Mouse (Mus musculus) heart, embryonic 14.5 days (tissue): ENCODE data around the gene Ptpro. TPM values are rescaled to one million over a fixed set of nuclear protein-coding genes. Genes with fewer than 3 reads are reported as not detected.
A peak's percentile ranks its signal among the peaks of the same experiment; 100 is the strongest.

ENCODE experiments used
- ATAC-seq: fragments of 200-750 bp; cut with Nextera tagmentation; 2 replicates; pipeline ENCODE4 v1.8.0; 2017; ENCODE audit warnings: low read depth, moderate TSS enrichment; ENCODE audit not compliant: insufficient number of reproducible peaks, insufficient read depth, low FRiP score
- H3K27ac ChIP-seq, 2 experiments: fragments of 200-500 bp in 1 of 2; fragments of 300-500 bp in 1 of 2; sonication (generic) in 1 of 2; replicated peaks in 1 of 2; 2 replicates each; pipeline ENCODE4 v1.5.1; 2012 to 2014; ENCODE audit warnings: low read depth in 2 of 2, low read length in 2 of 2, control low read depth in 1 of 2, mild to moderate bottlenecking in 1 of 2, mixed read lengths in 1 of 2; ENCODE audit not compliant: control insufficient read depth in 1 of 2, insufficient read depth in 1 of 2
- H3K27me3 ChIP-seq: fragments of 300-500 bp; sonication (generic); 2 replicates; pipeline ENCODE4 v1.6.1; 2014; ENCODE audit warnings: mild to moderate bottlenecking, low read length, control low read depth; ENCODE audit not compliant: control insufficient read depth, insufficient read depth
- H3K36me3 ChIP-seq: fragments of 300-500 bp; sonication (generic); 2 replicates; pipeline ENCODE4 v1.6.1; 2014; ENCODE audit warnings: mild to moderate bottlenecking, control low read depth, low read length, mixed read lengths; ENCODE audit not compliant: control insufficient read depth, insufficient read depth
- H3K4me1 ChIP-seq, 2 experiments: fragments of 200-500 bp in 1 of 2; fragments of 300-500 bp in 1 of 2; sonication (generic) in 1 of 2; 2 replicates each; pipeline ENCODE4 v1.6.1; 2012 to 2014; ENCODE audit warnings: low read length in 2 of 2, control low read depth in 1 of 2, mixed read lengths in 1 of 2; ENCODE audit not compliant: control insufficient read depth in 2 of 2, insufficient read depth in 2 of 2
- H3K4me2 ChIP-seq: fragments of 300-500 bp; sonication (generic); 2 replicates; pipeline ENCODE4 v1.6.1; 2014; ENCODE audit warnings: mild to moderate bottlenecking, low read length
- H3K4me3 ChIP-seq, 2 experiments: fragments of 200-500 bp in 1 of 2; fragments of 300-500 bp in 1 of 2; sonication (generic) in 1 of 2; 2 replicates each; pipeline ENCODE4 v1.5.1; 2012 to 2014; ENCODE audit warnings: low read length in 2 of 2, mild to moderate bottlenecking in 2 of 2, control low read depth in 1 of 2, low read depth in 1 of 2, moderate library complexity in 1 of 2; ENCODE audit not compliant: control insufficient read depth in 1 of 2, insufficient read depth in 1 of 2
- H3K9ac ChIP-seq: fragments of 300-500 bp; sonication (generic); 2 replicates; pipeline ENCODE4 v1.6.1; 2014; ENCODE audit warnings: mild to moderate bottlenecking, low read length
- H3K9me3 ChIP-seq: fragments of 300-500 bp; sonication (generic); 2 replicates; pipeline ENCODE4 v1.6.1; 2016; ENCODE audit warnings: low read length, control low read depth; ENCODE audit not compliant: control insufficient read depth
- WGBS: fragments of 180-500 bp; shearing (Covaris S2); extraction: QIAGEN DNeasy Blood & Tissue Kit; methylation state at CpG from one replicate; pipeline ENCODE4 v1.1.7; 2014; 5-methylcytosine and 5-hydroxymethylcytosine counted together
- polyA plus RNA-seq: library from polyadenylated mRNA; unstranded; fragments of >200 nt; fragmentation: Nextera tagmentation; extraction: Ambion mirVana; gene quantifications from 2 replicates; pipeline ENCODE4 v1.2.1, GENCODE M21; 2014

Gene Ptpro
- polyA plus RNA-seq, 1 experiment from 2014 or later = 4.1 TPM

GRCm38 (mm10) chr6:137386935-137387334 lies 134.8 kb downstream of the Ptpro start:
- Histone ChIP-seq H3K4me1 (no peaks in the 10 kb centered on the region), H3K36me3 (no peaks in the 10 kb centered on the region), H3K4me3 (no peak overlapping the region), H3K9me3 (0 out of 2 replicates have a peak, but pooled peaks cover 7% of the 10 kb centered on the region), H3K4me2 (no peak overlapping the region), H3K27ac (no peak overlapping the region), H3K9ac (no peak overlapping the region), H3K27me3 (no peaks in the 10 kb centered on the region)
- WGBS = 61% methylated on average over 4 of the region's 4 CpGs
- no peak for ATAC-seq

GRCm38 (mm10) chr6:137395075-137395474 lies 143.0 kb downstream of the Ptpro start:
- no peak for ATAC-seq
- Histone ChIP-seq H3K4me2 (no peak overlapping the region), H3K4me1 (no peaks in the 10 kb centered on the region), H3K9ac (no peak overlapping the region), H3K27ac (no peak overlapping the region), H3K36me3 (no peaks in the 10 kb centered on the region), H3K4me3 (no peak overlapping the region), H3K9me3 (no peaks in the 10 kb centered on the region), H3K27me3 (no peaks in the 10 kb centered on the region)
- 82% methylated on average over 7 of the region's 7 CpGs for WGBS

- H3K36me3 ChIP-seq = no peaks in the 10 kb centered on the region
- no peaks in the 10 kb centered on the region for H3K4me1 ChIP-seq
- no peak overlapping the region for H3K27ac ChIP-seq
- H3K4me2 ChIP-seq = no peak overlapping the region
- 73% methylated on average over 4 of the region's 4 CpGs for WGBS
- ATAC-seq = no peak
- no peaks in the 10 kb centered on the region for H3K27me3 ChIP-seq
- H3K9ac ChIP-seq = no peak overlapping the region
- H3K4me3 ChIP-seq = no peak overlapping the region
- no peaks in the 10 kb centered on the region for H3K9me3 ChIP-seq
Measured at GRCm38 (mm10) chr6:137396106-137396793, 144.1 kb downstream of the Ptpro start.

- Histone ChIP-seq H3K4me1 (no peaks in the 10 kb centered on the region), H3K36me3 (no peaks in the 10 kb centered on the region), H3K27me3 (no peaks in the 10 kb centered on the region), H3K9me3 (no peaks in the 10 kb centered on the region), H3K4me2 (no peak overlapping the region), H3K9ac (no peak overlapping the region), H3K4me3 (no peak overlapping the region), H3K27ac (no peak overlapping the region)
- ATAC-seq = no peak
- WGBS = 73% methylated on average over 2 of the region's 2 CpGs
Measured at GRCm38 (mm10) chr6:137397358-137397757, 145.2 kb downstream of the Ptpro start.

- Histone ChIP-seq H3K4me2 (no peak overlapping the region), H3K4me1 (no peaks in the 10 kb centered on the region), H3K27me3 (no peaks in the 10 kb centered on the region), H3K4me3 (no peak overlapping the region), H3K9me3 (no peaks in the 10 kb centered on the region), H3K27ac (no peak overlapping the region), H3K9ac (no peak overlapping the region), H3K36me3 (no peaks in the 10 kb centered on the region)
- 84% methylated on average over 4 of the region's 4 CpGs for WGBS
- ATAC-seq = no peak
Measured at GRCm38 (mm10) chr6:137404196-137404595, 152.1 kb downstream of the Ptpro start.

- H3K36me3 ChIP-seq = no peaks in the 10 kb centered on the region
- H3K27ac ChIP-seq = no peak overlapping the region
- H3K27me3 ChIP-seq = no peaks in the 10 kb centered on the region
- peaks cover 0 to under 1% of the 10 kb centered on the region in 2 experiments; a peak in 1 of 4 replicates for H3K4me1 ChIP-seq
- H3K4me3 ChIP-seq = no peak overlapping the region
- no peak overlapping the region for H3K4me2 ChIP-seq
- H3K9ac ChIP-seq = no peak overlapping the region
- 76% methylated on average over 2 of the region's 2 CpGs for WGBS
- no peak for ATAC-seq
- H3K9me3 ChIP-seq = no peaks in the 10 kb centered on the region
Measured at GRCm38 (mm10) chr6:137405690-137406089, 153.6 kb downstream of the Ptpro start.

GRCm38 (mm10) chr6:137410510-137410909 lies 158.4 kb downstream of the Ptpro start:
- Histone ChIP-seq H3K9ac (peak overlapping the region; percentile 42; the same call in 1 of the 2 replicates), H3K4me3 (peak overlapping the region in 1 of 2 experiments; percentile 7; a peak in 1 of 4 replicates), H3K4me2 (peak overlapping the region; percentile 34), H3K4me1 (peaks cover 3 to 4% of the 10 kb centered on the region in 2 experiments; a peak in 2 of 4 replicates), H3K27me3 (no peaks in the 10 kb centered on the region), H3K27ac (peak overlapping the region; percentile 47 to 76), H3K9me3 (no peaks in the 10 kb centered on the region), H3K36me3 (no peaks in the 10 kb centered on the region)
- ATAC-seq = no peak
- WGBS = 39% methylated on average over 3 of the region's 3 CpGs
